Mouse (Mus musculus) kidney, embryonic 16.5 days (tissue): Measurements from ENCODE around the gene Synj1. TPM values are rescaled to one million over a fixed set of nuclear protein-coding genes. Genes with fewer than 3 reads are reported as not detected.

Experiments used
- ATAC-seq: fragments of 200-750 bp; cut with Nextera tagmentation; 2 replicates; pipeline ENCODE4 v1.8.0; 2017; ENCODE audit warnings: moderate TSS enrichment; ENCODE audit not compliant: low FRiP score, low TSS enrichment
- H3K27ac ChIP-seq: fragments of 300-500 bp; sonication (generic); 2 replicates; pipeline ENCODE4 v1.5.1; 2014; ENCODE audit warnings: low read length
- H3K27me3 ChIP-seq: fragments of 300-500 bp; sonication (generic); 2 replicates; pipeline ENCODE4 v1.6.1; 2014; ENCODE audit warnings: low read length, control low read depth, mixed read lengths; ENCODE audit not compliant: insufficient read depth
- H3K36me3 ChIP-seq: fragments of 300-500 bp; sonication (generic); 2 replicates; pipeline ENCODE4 v1.6.1; 2014; ENCODE audit warnings: low read length, control low read depth, mixed read lengths; ENCODE audit not compliant: insufficient read depth
- H3K4me1 ChIP-seq: fragments of 300-500 bp; sonication (generic); 2 replicates; pipeline ENCODE4 v1.6.1; 2014; ENCODE audit warnings: low read length, control low read depth, mixed read lengths; ENCODE audit not compliant: insufficient read depth
- H3K4me2 ChIP-seq: fragments of 300-500 bp; sonication (generic); replicated peaks from 2 replicates; pipeline ENCODE4 v1.6.1; 2014; ENCODE audit warnings: low read depth, low read length
- H3K4me3 ChIP-seq: fragments of 300-500 bp; sonication (generic); 2 replicates; pipeline ENCODE4 v1.5.1; 2014; ENCODE audit warnings: mild to moderate bottlenecking, low read length
- H3K9ac ChIP-seq: fragments of 300-500 bp; sonication (generic); replicated peaks from 2 replicates; pipeline ENCODE4 v1.6.1; 2014; ENCODE audit warnings: low read length
- H3K9me3 ChIP-seq: fragments of 300-500 bp; sonication (generic); 2 replicates; pipeline ENCODE4 v1.6.1; 2016; ENCODE audit warnings: low read length, control low read depth
- WGBS: fragments of 180-500 bp; shearing (Covaris S2); extraction: QIAGEN DNeasy Blood & Tissue Kit; methylation state at CpG from one replicate; pipeline ENCODE4 v1.1.7; 2014; 5-methylcytosine and 5-hydroxymethylcytosine counted together
- polyA plus RNA-seq: library from polyadenylated mRNA; unstranded; fragments of >200 nt; fragmentation: Nextera tagmentation; extraction: Ambion mirVana; gene quantifications from 2 replicates; pipeline ENCODE4 v1.2.1, GENCODE M21; 2015

Synj1 gene
- polyA plus RNA-seq, 1 experiment from 2014 or later = 12.3 TPM

DNA sequence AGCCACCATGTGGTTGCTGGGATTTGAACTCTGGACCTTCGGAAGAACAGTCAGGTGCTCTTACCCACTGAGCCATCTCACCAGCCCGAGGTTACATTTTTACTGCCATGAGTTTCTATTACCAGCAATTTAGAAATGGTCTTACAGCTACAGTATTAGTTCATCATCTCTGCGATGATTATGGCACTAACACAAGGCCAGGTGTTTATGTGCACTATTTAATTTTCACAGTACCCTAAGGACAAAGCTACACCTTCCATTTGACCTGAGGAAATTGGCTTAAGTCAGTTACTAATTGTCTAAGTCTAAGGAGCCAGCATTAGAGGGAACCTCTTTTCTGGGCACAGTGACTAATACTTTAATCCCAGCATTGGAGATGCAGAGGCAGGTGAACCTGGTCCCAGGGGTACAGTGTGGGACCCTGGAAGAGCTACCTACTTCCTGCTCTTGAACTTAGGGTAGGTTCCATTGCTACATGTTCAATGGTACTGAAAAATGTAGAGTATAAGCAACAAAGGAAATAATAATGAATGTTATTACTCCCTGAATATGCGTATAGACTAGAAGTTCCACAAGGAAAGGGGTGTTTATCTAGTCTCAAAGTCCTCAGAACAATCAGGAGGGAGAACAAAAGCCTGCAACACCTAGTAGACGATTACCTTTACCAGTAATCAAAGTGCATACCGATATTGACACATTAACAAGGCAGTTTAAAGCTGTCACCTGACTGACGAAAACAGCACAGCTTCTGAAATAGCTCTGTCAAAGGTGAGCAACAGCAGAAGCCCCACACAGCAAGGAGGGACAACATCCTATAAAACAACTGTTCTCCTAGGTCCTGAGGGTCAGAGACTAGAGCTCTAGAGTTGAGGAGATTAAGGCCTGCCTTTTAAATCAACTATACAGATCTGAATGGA is 14.5 kb downstream of the Synj1 start:
- no peak overlapping the region for H3K9ac ChIP-seq
- peak overlapping the region; percentile 44; the same call in 1 of the 2 replicates for H3K27ac ChIP-seq
- H3K27me3 ChIP-seq = no peaks in the 10 kb centered on the region
- no peak for ATAC-seq
- H3K4me2 ChIP-seq = no peak overlapping the region
- no peaks in the 10 kb centered on the region for H3K4me1 ChIP-seq
- no peaks in the 10 kb centered on the region for H3K36me3 ChIP-seq
- no peak overlapping the region for H3K4me3 ChIP-seq
- H3K9me3 ChIP-seq = no peaks in the 10 kb centered on the region
- WGBS = 78% methylated on average over 7 of the region's 7 CpGs

DNA sequence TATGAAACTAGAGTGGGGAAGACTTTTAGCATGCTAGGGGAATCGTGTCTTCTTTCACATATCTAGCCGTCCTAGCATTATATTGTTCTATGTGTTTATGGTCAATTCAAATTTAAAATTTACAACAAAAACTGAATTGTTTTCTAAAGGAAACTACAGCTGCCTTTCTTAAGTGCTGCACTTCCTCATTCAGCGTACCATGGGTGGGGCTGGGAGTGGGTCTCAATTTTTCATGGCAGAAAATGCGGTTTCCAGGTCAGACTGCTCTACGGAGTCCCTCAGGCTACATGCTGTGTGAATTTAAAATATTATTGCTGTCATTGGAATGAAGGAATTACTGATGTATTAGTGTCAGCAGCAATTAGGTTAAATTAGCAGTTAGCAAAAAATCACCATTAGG is 15.6 kb downstream of the Synj1 start:
- Histone ChIP-seq H3K36me3 (peaks cover 5% of the 10 kb centered on the region; the same call in 1 of the 2 replicates), H3K4me2 (no peak overlapping the region), H3K4me3 (no peak overlapping the region), H3K9ac (no peak overlapping the region), H3K4me1 (no peaks in the 10 kb centered on the region), H3K9me3 (no peaks in the 10 kb centered on the region), H3K27me3 (no peaks in the 10 kb centered on the region), H3K27ac (no peak overlapping the region)
- 78% methylated on average over 5 of the region's 5 CpGs for WGBS
- no peak for ATAC-seq

DNA sequence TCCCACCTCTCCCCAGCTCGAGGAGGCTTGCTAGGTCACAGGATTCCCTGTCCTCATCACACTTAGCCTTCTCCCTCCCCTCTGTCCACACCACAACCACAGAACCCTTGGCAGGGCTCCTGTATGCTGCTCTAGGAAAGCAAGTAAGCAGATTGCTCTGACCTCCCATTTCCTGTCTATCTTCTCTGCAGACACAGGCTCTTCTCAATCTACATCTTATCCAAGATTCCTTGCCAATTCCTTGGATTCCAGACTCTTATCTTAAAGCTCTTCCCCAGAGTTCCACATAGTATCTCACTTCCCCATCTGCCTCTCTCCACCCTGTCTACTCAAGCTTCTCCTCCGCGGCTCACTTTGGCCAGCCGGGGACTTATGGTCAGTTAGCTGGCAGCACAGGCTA is 16.1 kb downstream of the Synj1 start:
- no peak for ATAC-seq
- no peaks in the 10 kb centered on the region for H3K9me3 ChIP-seq
- no peak overlapping the region for H3K4me2 ChIP-seq
- no peaks in the 10 kb centered on the region for H3K27me3 ChIP-seq
- no peak overlapping the region for H3K4me3 ChIP-seq
- 46% methylated on average over 4 of the region's 4 CpGs for WGBS
- H3K4me1 ChIP-seq = no peaks in the 10 kb centered on the region
- no peak overlapping the region for H3K9ac ChIP-seq
- no peak overlapping the region for H3K27ac ChIP-seq
- H3K36me3 ChIP-seq = peaks cover 7% of the 10 kb centered on the region; the same call in 1 of the 2 replicates

DNA sequence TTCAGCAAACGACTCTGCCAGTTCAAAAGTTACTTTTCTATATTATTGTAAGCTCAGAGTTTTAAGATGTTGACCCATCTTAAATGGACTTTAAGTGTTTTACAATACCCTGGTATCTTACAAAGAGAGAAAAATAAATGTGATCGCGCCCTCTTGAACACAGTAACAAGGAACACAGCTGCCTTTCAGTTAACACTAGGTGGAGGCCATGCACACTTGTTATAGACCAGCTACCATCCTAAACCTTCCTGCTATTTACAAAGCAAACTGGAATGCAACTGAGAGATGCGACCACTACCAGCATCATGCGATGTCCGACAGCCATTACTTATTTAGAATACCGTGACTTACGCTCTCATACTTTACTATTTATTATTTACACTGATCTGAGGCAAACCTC is 21.9 kb downstream of the Synj1 start:
- no peaks in the 10 kb centered on the region for H3K4me1 ChIP-seq
- H3K9me3 ChIP-seq = no peaks in the 10 kb centered on the region
- no peak overlapping the region for H3K4me2 ChIP-seq
- no peak overlapping the region for H3K4me3 ChIP-seq
- no peak for ATAC-seq
- H3K9ac ChIP-seq = no peak overlapping the region
- H3K27ac ChIP-seq = no peak overlapping the region
- peaks cover 9% of the 10 kb centered on the region; the same call in 1 of the 2 replicates for H3K36me3 ChIP-seq
- H3K27me3 ChIP-seq = no peaks in the 10 kb centered on the region
- 92% methylated on average over 8 of the region's 8 CpGs for WGBS

DNA sequence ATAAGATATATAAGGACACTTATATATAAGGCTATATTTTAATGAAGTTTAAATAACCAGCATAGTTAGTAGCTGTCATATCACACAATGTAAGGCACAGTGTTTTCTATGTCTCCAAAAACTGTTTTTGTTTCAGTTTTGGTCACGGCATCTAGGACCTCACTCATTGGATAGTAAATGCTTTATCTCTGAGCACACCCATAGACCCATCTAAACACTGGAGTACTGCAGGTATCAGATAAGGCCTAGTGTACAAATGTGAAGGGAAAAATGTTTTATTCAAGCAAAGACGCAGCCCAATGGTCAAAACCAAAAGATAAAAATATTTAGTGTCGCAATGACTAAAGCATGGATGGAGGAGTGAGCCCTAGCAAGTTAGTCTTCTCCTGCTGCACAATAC is 22.4 kb downstream of the Synj1 start:
- H3K4me1 ChIP-seq = no peaks in the 10 kb centered on the region
- ATAC-seq = no peak
- no peak overlapping the region for H3K9ac ChIP-seq
- WGBS = 93% methylated on average over 3 of the region's 3 CpGs
- H3K4me2 ChIP-seq = no peak overlapping the region
- H3K36me3 ChIP-seq = peaks cover 9% of the 10 kb centered on the region; the same call in 1 of the 2 replicates
- H3K4me3 ChIP-seq = no peak overlapping the region
- H3K27me3 ChIP-seq = no peaks in the 10 kb centered on the region
- no peak overlapping the region for H3K27ac ChIP-seq
- no peaks in the 10 kb centered on the region for H3K9me3 ChIP-seq

DNA sequence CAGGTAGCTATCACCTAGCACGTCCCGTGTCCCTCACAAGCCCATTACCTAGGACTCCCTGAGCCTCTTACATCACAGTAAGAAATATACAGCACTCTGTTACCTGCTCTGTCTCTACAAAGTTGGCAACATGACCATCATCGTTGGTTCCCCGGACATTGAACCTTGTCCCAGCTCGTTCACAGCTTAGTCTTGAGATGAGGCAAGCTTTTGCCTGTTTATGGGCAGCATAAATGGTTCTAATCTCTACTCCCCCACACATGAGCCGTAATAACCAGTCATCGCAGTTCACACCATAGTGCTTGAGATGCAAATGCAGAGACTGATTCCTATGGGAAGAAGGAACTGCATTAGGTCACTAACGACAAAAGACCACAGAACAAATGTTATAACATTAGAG is 23.1 kb downstream of the Synj1 start:
- Histone ChIP-seq H3K27me3 (no peaks in the 10 kb centered on the region), H3K9me3 (no peaks in the 10 kb centered on the region), H3K4me1 (no peaks in the 10 kb centered on the region), H3K9ac (no peak overlapping the region), H3K27ac (no peak overlapping the region), H3K36me3 (peaks cover 9% of the 10 kb centered on the region; the same call in 1 of the 2 replicates), H3K4me3 (no peak overlapping the region), H3K4me2 (no peak overlapping the region)
- ATAC-seq = no peak
- 85% methylated on average over 8 of the region's 8 CpGs for WGBS

DNA sequence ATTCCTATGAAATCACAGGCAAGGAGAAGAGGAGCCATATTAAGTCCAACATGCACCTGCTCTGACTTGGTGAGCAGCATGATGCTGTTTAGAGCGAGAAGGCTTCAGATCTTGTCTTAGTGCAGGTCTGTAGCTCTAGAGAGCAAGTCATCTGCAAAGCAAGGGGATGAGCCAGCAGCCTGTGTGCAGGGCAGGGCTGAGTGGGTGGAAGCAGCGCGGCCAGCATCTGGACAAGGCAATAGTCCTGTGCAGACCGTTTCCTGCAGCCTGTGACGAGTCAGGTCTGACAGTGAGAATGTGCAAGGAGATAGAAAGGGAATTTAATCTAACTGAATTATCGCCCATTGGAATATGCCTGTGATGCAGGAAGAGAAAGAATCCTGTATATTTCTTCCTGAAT is 40.1 kb downstream of the Synj1 start:
- Histone ChIP-seq H3K36me3 (peaks cover 9% of the 10 kb centered on the region), H3K27me3 (no peaks in the 10 kb centered on the region), H3K4me1 (no peaks in the 10 kb centered on the region), H3K4me3 (no peak overlapping the region), H3K27ac (no peak overlapping the region), H3K9ac (no peak overlapping the region), H3K4me2 (no peak overlapping the region), H3K9me3 (no peaks in the 10 kb centered on the region)
- WGBS = 89% methylated on average over 6 of the region's 6 CpGs
- no peak for ATAC-seq

DNA sequence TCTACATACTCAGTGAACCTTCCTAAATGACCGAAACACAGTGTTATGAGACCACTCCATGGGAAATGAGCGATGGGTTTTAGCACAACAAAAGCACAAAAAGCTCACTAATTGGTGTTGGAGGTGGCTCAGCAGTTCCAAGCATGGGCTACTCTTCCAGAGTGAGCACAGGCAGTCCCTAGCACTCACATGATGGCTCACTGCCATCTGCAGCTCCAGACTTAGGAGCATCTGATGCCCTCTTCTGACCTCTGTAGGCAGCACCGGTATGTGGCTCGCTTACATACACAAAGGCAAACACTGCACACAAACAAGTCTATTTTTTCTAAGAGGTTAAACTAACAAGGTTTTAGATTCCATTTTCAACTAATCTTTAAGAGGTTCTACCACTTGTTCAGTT is 44.9 kb downstream of the Synj1 start:
- 67% methylated on average over 4 of the region's 4 CpGs for WGBS

DNA sequence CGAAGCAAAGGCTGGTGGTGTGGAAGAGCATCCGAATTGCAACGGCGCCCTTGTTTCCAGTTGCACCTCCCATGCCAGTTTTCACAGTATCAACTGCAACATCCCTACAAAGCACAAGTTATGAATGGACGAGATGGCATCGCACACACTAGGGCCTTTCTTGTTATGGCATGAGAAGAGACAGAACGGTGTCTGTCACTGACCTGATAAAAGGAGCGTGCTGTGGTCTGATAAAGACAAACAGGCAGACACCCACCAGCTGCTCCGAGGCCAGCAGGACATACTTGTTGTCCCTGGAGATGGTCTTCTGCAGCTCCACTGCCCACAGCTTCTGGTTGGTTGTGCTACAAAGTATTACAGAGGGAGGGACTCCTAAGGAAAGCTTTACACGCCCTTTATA is 46.8 kb downstream of the Synj1 start:
- no peaks in the 10 kb centered on the region for H3K4me1 ChIP-seq
- WGBS = 95% methylated on average over 10 of the region's 10 CpGs

More for the DNA sequence above, 44.9 kb downstream of the Synj1 start:
- no peaks in the 10 kb centered on the region for H3K4me1 ChIP-seq
- H3K4me3 ChIP-seq = no peak overlapping the region
- H3K9ac ChIP-seq = no peak overlapping the region
- H3K27me3 ChIP-seq = no peaks in the 10 kb centered on the region
- H3K4me2 ChIP-seq = no peak overlapping the region
- ATAC-seq = no peak
- no peak overlapping the region for H3K27ac ChIP-seq
- no peaks in the 10 kb centered on the region for H3K9me3 ChIP-seq
- peaks cover 19% of the 10 kb centered on the region for H3K36me3 ChIP-seq

DNA sequence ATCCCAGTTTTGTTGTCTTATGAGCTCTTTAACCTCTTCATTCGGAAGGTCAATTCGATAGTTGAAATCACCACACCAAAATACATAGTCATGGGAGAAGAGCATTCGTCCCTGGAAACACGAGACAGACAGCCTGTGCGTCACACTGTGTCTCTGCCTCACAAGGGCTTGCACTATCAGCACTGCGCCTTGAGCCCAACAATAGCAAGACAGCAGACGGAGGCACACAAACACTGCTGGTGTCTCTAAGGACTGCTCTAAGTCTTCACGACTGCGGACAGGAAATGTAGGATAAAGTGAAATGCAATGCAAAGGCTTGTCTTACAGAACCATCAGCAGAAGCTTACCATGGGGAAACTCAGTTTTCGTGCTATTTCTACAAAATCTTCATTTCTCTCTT is 47.2 kb downstream of the Synj1 start:
- Histone ChIP-seq H3K9me3 (no peaks in the 10 kb centered on the region), H3K4me2 (no peak overlapping the region), H3K36me3 (peaks cover 21% of the 10 kb centered on the region; the same call in 1 of the 2 replicates), H3K4me1 (no peaks in the 10 kb centered on the region), H3K4me3 (no peak overlapping the region), H3K9ac (no peak overlapping the region), H3K27ac (no peak overlapping the region), H3K27me3 (no peaks in the 10 kb centered on the region)
- ATAC-seq = no peak
- WGBS = 90% methylated on average over 10 of the region's 10 CpGs

More for the DNA sequence above, 46.8 kb downstream of the Synj1 start:
- no peaks in the 10 kb centered on the region for H3K27me3 ChIP-seq
- no peaks in the 10 kb centered on the region for H3K9me3 ChIP-seq
- H3K4me2 ChIP-seq = no peak overlapping the region
- H3K27ac ChIP-seq = no peak overlapping the region
- ATAC-seq = no peak
- peaks cover 23% of the 10 kb centered on the region for H3K36me3 ChIP-seq
- H3K9ac ChIP-seq = no peak overlapping the region
- no peak overlapping the region for H3K4me3 ChIP-seq
